Mouse (Mus musculus): Measurements from ENCODE around the gene Cox14. TPM values are rescaled to one million over a fixed set of nuclear protein-coding genes. Genes with fewer than 3 reads are reported as not detected.

Cox14 gene
- polyA plus RNA-seq, 1 experiment from 2014 or later, result 197 TPM

DNA sequence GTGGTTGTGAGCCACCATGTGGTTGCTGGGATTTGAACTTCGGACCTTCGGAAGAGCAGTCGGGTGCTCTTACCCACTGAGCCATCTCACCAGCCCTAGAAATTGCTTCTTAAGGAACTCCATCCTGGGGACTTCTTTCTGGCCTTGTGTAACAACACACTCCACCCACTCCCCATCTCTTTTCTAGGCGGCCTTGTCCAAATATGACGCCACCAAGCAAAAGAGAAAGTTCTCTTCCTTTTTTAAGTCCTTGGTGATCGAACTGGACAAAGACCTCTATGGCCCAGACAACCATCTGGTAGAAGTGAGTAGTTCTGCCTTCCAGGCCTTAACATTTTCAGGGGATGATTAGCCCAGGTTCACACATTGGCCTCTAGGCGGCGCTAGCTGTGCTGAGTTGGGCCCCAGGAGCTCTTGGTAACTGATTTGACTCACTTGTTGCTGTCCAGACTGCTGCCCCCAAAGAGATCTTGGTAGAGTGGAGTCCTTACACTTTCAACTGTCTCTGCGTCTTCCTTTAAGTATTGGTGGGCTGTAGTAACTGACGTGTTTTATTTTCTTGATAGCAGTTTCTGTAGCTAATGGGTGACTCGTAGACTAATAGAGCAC lies 19.9 kb upstream of the Cox14 start, which contains the start of gene Gm17349:
Gene Gm17349, minus strand, starts transcription at position 51 of the 609 bp plus-strand sequence.
- H3K27ac ChIP-seq (ENCODE audit: low read length), result peak within 1 kb of the TSS; percentile 73
- 69% methylated on average over 11 of the region's 11 CpGs for WGBS
- H3K4me2 ChIP-seq (replicated peaks; ENCODE audit: low read depth, low read length), result peak within 1 kb of the TSS; percentile 59; the same call in 1 of the 2 replicates
- H3K27me3 ChIP-seq (ENCODE audit: insufficient read depth, low read length), result no peaks in the 10 kb centered on the region
- peaks cover 51% of the 10 kb centered on the region for H3K36me3 ChIP-seq (ENCODE audit: insufficient read depth, low read length)
- H3K4me3 ChIP-seq (ENCODE audit: low read length), result no peak within 1 kb of the TSS
- peak within 1 kb of the TSS; percentile 39; the same call in 1 of the 2 replicates for H3K9ac ChIP-seq (replicated peaks; ENCODE audit: low read length)
- H3K9me3 ChIP-seq (ENCODE audit: low read length), result no peaks in the 10 kb centered on the region
- H3K4me1 ChIP-seq (ENCODE audit: insufficient read depth, low read length), result peaks cover 29% of the 10 kb centered on the region
- no peak for ATAC-seq (ENCODE audit: low FRiP score, low TSS enrichment)

DNA sequence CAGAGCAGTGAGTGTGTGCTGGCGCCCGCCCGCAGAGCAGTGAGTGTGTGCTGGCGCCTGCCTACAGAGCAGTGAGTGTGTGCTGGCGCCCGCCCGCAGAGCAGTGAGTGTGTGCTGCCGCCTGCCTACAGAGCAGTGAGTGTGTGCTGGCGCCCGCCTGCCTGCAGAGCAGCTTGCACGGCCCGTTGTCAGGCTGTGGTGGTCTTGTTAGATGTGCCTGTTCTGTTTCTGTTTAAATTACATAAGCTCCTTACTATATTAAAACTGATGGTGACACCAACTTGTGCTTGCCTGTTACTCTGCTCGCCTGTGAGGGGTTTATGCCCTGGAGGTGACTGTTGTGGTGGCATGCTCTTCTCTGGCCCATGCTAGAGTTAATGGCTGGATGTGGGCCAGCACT lies 17.2 kb upstream of the Cox14 start:
- Histone ChIP-seq H3K27ac (ENCODE audit: low read length) (no peak overlapping the region), H3K9ac (replicated peaks; ENCODE audit: low read length) (no peak overlapping the region), H3K9me3 (ENCODE audit: low read length) (no peaks in the 10 kb centered on the region), H3K36me3 (ENCODE audit: insufficient read depth, low read length) (peaks cover 77% of the 10 kb centered on the region), H3K4me3 (ENCODE audit: low read length) (no peak overlapping the region), H3K4me1 (ENCODE audit: insufficient read depth, low read length) (peaks cover 18% of the 10 kb centered on the region), H3K4me2 (replicated peaks; ENCODE audit: low read depth, low read length) (no peak overlapping the region), H3K27me3 (ENCODE audit: insufficient read depth, low read length) (no peaks in the 10 kb centered on the region)
- WGBS, result 96% methylated on average over 13 of the region's 13 CpGs
- no peak for ATAC-seq (ENCODE audit: low FRiP score, low TSS enrichment)

DNA sequence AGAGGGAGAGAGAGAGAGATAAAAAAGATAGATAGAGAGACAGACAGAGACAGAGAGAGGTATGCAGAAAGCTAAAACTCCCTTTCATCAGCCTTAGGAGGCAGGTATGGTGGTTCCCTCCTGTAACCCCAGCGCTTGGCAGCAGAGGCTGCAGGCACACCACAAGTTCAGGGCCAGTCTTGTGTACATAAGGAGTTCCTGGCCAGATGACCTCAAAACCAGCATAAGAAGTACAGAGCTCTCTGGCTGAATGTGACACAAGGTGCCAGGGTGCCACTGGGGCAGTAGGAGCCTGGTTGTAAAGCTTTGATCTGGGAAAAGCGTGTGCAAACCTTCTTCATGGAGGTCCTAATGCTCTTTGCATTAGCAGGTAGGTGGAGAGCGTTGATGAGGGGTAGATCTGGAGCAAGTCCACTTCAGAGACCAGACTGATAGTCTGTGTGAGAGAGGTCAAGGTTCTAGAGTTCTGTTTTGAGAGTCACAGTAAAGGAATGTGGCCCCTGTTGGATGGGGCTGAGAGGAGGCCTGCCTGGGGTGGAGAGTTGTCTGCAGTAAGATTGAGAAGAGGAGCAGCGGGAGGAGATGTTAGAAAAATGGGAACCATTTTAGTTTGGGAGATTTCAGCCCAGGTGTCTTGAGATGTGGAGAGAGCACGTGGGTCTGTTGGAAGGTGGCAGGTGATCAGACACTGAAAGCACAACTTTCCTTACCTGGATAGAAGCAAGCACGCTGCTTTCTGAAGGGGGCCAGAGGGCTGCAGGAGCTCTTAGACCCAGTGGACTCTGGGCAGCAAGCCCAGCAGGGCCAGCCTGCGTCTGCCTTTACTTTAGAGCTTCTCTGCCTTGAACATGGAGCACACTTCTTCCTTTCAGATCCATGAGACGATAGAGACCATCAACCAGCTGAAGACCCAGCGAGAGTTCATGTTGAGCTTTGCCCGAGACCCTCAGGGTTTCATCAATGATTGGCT lies 14.9 kb upstream of the Cox14 start:
- H3K9ac ChIP-seq (replicated peaks; ENCODE audit: low read length), result no peak overlapping the region
- ATAC-seq (ENCODE audit: low FRiP score, low TSS enrichment), result no peak
- peaks cover 6% of the 10 kb centered on the region for H3K4me1 ChIP-seq (ENCODE audit: insufficient read depth, low read length)
- no peak overlapping the region for H3K4me3 ChIP-seq (ENCODE audit: low read length)
- no peak overlapping the region for H3K4me2 ChIP-seq (replicated peaks; ENCODE audit: low read depth, low read length)
- no peaks in the 10 kb centered on the region for H3K27me3 ChIP-seq (ENCODE audit: insufficient read depth, low read length)
- peaks cover 75% of the 10 kb centered on the region for H3K36me3 ChIP-seq (ENCODE audit: insufficient read depth, low read length)
- H3K9me3 ChIP-seq (ENCODE audit: low read length), result no peaks in the 10 kb centered on the region
- WGBS, result 90% methylated on average over 10 of the region's 10 CpGs
- H3K27ac ChIP-seq (ENCODE audit: low read length), result no peak overlapping the region

DNA sequence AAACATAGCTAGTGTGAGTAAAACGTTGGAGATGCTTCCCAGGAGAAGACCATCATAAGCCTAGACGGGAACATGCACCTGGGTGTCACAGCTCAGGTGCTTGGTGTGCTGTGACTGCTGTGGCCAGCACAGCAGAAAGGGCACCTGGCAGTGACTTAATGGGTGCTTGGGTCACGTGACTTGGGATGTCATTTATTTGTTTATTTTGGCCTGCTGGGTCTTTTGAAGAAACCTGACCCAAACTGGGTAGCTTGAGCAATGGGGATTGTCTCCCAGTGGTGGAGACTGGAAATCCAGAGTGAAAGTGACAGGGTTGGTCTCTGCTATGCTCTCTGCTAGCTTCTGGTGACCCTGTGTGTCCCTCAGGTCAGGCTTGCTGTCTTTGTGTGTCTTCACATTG lies 13.9 kb upstream of the Cox14 start:
- no peaks in the 10 kb centered on the region for H3K9me3 ChIP-seq (ENCODE audit: low read length)
- no peaks in the 10 kb centered on the region for H3K27me3 ChIP-seq (ENCODE audit: insufficient read depth, low read length)
- H3K4me2 ChIP-seq (replicated peaks; ENCODE audit: low read depth, low read length), result no peak overlapping the region
- H3K27ac ChIP-seq (ENCODE audit: low read length), result no peak overlapping the region
- no peak overlapping the region for H3K9ac ChIP-seq (replicated peaks; ENCODE audit: low read length)
- 47% methylated on average over 3 of the region's 3 CpGs for WGBS
- ATAC-seq (ENCODE audit: low FRiP score, low TSS enrichment), result no peak
- peaks cover 16% of the 10 kb centered on the region for H3K4me1 ChIP-seq (ENCODE audit: insufficient read depth, low read length)
- H3K4me3 ChIP-seq (ENCODE audit: low read length), result no peak overlapping the region
- H3K36me3 ChIP-seq (ENCODE audit: insufficient read depth, low read length), result peaks cover 72% of the 10 kb centered on the region

DNA sequence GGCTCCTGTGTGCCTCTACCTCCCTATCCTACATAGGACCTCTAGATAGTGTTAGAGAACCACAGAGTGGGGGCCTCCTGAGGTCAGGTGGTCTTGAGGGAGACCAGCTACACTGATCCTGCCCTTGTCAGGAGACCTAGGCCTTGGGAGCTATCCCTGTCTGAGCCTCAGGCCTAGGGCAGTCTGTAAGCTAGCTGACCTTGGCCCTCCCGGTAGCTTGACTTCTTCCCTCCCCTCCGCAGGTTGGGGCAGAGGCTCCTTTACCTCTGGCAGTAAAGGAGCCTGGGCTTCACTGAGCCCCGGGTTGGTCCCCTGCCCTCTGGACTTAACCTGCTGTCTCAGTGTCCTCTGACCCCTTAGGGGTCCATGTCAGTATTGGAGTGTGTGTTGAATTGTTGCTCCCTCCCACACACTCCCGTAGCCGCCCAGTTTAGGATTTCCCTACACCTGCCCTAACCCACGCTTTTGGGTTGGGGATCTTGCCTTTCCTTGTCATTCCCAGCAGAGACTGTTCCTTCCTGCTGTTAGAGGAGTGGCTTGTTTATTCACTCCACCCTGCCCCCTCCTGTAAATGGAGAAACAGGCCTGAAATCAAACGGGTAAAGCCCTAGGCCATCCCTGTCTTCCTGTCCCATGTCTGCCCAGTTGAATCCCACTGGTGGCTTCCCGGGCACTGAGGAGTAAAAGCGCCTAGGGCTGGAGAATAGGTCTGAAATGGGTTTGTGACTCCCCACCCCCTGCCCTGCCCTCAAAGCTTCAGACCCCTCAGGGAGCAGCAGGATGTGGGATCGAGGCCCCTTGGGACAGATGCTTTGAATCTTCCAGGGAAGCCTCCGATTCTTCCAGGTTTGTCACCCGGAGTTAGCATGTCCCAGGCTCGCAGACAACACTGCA lies 12.5 kb upstream of the Cox14 start:
- Histone ChIP-seq H3K4me1 (ENCODE audit: insufficient read depth, low read length) (peaks cover 29% of the 10 kb centered on the region), H3K9me3 (ENCODE audit: low read length) (no peaks in the 10 kb centered on the region), H3K9ac (replicated peaks; ENCODE audit: low read length) (no peak overlapping the region), H3K4me2 (replicated peaks; ENCODE audit: low read depth, low read length) (no peak overlapping the region), H3K27ac (ENCODE audit: low read length) (no peak overlapping the region), H3K4me3 (ENCODE audit: low read length) (no peak overlapping the region), H3K36me3 (ENCODE audit: insufficient read depth, low read length) (peaks cover 62% of the 10 kb centered on the region), H3K27me3 (ENCODE audit: insufficient read depth, low read length) (no peaks in the 10 kb centered on the region)
- WGBS, result 56% methylated on average over 13 of the region's 13 CpGs
- peak; percentile 7; the same call in 1 of the 2 replicates for ATAC-seq (ENCODE audit: low FRiP score, low TSS enrichment)

DNA sequence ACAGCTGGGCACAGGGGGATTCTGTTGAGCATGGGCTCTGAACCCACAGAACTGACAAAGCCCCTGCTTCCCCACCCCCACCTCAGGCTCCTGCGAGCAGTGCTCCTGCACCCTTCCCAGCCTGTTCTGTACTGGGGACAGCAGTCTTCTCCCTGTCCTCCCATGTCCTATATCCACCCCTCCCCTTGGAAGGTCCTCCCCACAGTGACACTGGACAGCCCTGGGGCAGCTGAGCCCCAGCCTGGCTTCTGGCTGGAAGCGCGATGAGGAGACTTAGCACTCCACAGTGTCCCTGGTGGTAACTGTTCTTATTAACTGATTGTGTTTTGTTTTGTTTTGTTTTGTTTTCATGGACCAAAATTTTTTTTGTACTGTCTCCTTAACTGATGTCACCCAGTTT lies 11.8 kb upstream of the Cox14 start:
- no peak overlapping the region for H3K4me2 ChIP-seq (replicated peaks; ENCODE audit: low read depth, low read length)
- no peaks in the 10 kb centered on the region for H3K27me3 ChIP-seq (ENCODE audit: insufficient read depth, low read length)
- H3K27ac ChIP-seq (ENCODE audit: low read length), result no peak overlapping the region
- no peaks in the 10 kb centered on the region for H3K9me3 ChIP-seq (ENCODE audit: low read length)
- peaks cover 36% of the 10 kb centered on the region for H3K4me1 ChIP-seq (ENCODE audit: insufficient read depth, low read length)
- 87% methylated on average over 3 of the region's 3 CpGs for WGBS
- no peak for ATAC-seq (ENCODE audit: low FRiP score, low TSS enrichment)
- H3K4me3 ChIP-seq (ENCODE audit: low read length), result no peak overlapping the region
- no peak overlapping the region for H3K9ac ChIP-seq (replicated peaks; ENCODE audit: low read length)
- H3K36me3 ChIP-seq (ENCODE audit: insufficient read depth, low read length), result peaks cover 56% of the 10 kb centered on the region

DNA sequence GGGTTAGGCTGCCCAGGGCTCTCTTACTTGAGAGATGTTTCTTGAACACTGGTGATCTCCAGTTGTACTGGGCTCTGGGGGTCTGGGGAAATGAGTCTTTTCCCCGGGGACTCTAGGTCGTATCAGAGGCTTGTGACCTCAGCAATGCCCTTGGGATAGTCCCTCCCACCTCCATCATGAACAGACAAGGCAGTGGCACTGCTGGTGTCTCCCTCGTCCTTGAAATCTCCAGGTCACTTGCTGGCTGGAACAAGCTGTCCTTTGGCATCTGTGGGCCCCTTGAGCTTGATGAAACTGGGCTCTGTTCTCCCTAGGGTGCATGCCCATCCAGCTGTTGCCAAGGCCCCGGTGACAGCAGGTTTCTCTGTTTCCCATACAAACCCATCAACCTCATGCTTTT lies 11.2 kb upstream of the Cox14 start:
- Histone ChIP-seq H3K4me1 (ENCODE audit: insufficient read depth, low read length) (peaks cover 41% of the 10 kb centered on the region), H3K9me3 (ENCODE audit: low read length) (no peaks in the 10 kb centered on the region), H3K9ac (replicated peaks; ENCODE audit: low read length) (no peak overlapping the region), H3K36me3 (ENCODE audit: insufficient read depth, low read length) (peaks cover 50% of the 10 kb centered on the region), H3K4me3 (ENCODE audit: low read length) (no peak overlapping the region), H3K4me2 (replicated peaks; ENCODE audit: low read depth, low read length) (no peak overlapping the region), H3K27me3 (ENCODE audit: insufficient read depth, low read length) (no peaks in the 10 kb centered on the region), H3K27ac (ENCODE audit: low read length) (no peak overlapping the region)
- no peak for ATAC-seq (ENCODE audit: low FRiP score, low TSS enrichment)
- WGBS, result 74% methylated on average over 4 of the region's 4 CpGs

DNA sequence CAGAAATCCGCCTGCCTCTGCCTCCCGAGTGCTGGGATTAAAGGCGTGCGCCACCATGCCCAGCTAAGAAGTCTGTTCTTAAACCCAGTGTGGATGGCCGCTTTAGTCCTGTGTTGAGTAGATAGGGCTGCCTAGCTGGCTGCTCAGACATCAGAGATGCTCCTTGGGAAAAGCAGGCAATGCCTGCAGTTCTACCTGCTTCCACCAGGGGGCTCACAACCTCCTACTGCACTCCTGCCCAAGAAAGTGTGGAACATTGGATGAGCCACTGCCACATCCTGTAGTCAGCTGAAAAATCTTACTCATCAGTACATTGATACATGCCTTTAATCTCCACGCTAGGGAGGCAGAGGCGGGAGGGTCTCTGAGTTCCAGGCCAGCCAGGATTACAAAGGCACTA lies 10.6 kb upstream of the Cox14 start:
- ATAC-seq (ENCODE audit: low FRiP score, low TSS enrichment), result 0 out of 2 replicates have a peak, but pooled peaks have one; percentile 28
- Histone ChIP-seq H3K36me3 (ENCODE audit: insufficient read depth, low read length) (peaks cover 44% of the 10 kb centered on the region), H3K27me3 (ENCODE audit: insufficient read depth, low read length) (no peaks in the 10 kb centered on the region), H3K9me3 (ENCODE audit: low read length) (no peaks in the 10 kb centered on the region), H3K27ac (ENCODE audit: low read length) (no peak overlapping the region), H3K9ac (replicated peaks; ENCODE audit: low read length) (no peak overlapping the region), H3K4me2 (replicated peaks; ENCODE audit: low read depth, low read length) (no peak overlapping the region), H3K4me3 (ENCODE audit: low read length) (no peak overlapping the region), H3K4me1 (ENCODE audit: insufficient read depth, low read length) (peaks cover 41% of the 10 kb centered on the region)
- WGBS, result 61% methylated on average over 7 of the region's 7 CpGs

DNA sequence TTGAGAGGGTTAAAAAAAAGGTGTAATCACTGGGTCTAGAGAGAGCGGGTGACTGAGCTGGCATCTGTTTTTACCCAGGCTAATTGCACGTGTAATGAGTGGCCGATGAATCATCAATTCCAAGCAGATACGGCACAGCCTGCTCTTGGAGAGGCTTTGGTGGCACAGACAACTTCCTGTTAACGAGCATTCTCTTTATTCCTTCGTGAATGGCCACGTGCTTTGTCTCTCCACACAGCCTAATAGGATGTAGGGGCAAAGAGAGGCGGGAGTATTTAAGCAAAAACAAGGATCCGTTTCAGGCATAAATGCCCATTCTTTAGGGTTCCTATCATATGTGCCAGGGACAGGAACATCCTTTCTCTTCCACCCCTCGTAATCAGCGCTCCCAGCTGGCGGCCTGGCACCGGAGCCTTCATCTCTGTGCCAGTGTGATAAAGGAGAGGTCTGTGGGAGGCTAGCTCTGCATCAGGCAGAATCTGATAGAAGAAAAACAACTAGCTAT lies 10.0 kb upstream of the Cox14 start:
- H3K4me2 ChIP-seq (replicated peaks; ENCODE audit: low read depth, low read length), result no peak overlapping the region
- peak overlapping the region; percentile 15; the same call in 1 of the 2 replicates for H3K27ac ChIP-seq (ENCODE audit: low read length)
- ATAC-seq (ENCODE audit: low FRiP score, low TSS enrichment), result no peak
- peaks cover 39% of the 10 kb centered on the region for H3K36me3 ChIP-seq (ENCODE audit: insufficient read depth, low read length)
- no peaks in the 10 kb centered on the region for H3K27me3 ChIP-seq (ENCODE audit: insufficient read depth, low read length)
- H3K9me3 ChIP-seq (ENCODE audit: low read length), result no peaks in the 10 kb centered on the region
- no peak overlapping the region; the same call in 1 of the 2 replicates for H3K9ac ChIP-seq (replicated peaks; ENCODE audit: low read length)
- 67% methylated on average over 13 of the region's 13 CpGs for whole genome bisulfite sequencing
- H3K4me1 ChIP-seq (ENCODE audit: insufficient read depth, low read length), result peaks cover 41% of the 10 kb centered on the region
- no peak overlapping the region for H3K4me3 ChIP-seq (ENCODE audit: low read length)
